Mouse (Mus musculus): ENCODE data around the gene Col6a4. TPM values are rescaled to one million over a fixed set of nuclear protein-coding genes. Genes with fewer than 3 reads are reported as not detected.

Gene Col6a4
- total and polyA plus RNA-seq, 2 experiments from 2014 or later: 0.01 TPM; not detected in 1

- no peak for TF ChIP-seq CTCF (IDR thresholded peaks at IDR 0.05; ENCODE audit: low read depth)
- no peak for TF ChIP-seq EP300 (IDR thresholded peaks at IDR 0.05; ENCODE audit: low read depth)
- no peak overlapping the region for H3K4me2 ChIP-seq (ENCODE audit: low read depth, low read length)
- ATAC-seq (ENCODE audit: insufficient read depth, low read depth) (no peak), DNase-seq (ENCODE audit: low spot score) (no peak)
- H3K36me3 ChIP-seq (replicated peaks; ENCODE audit: control insufficient read depth, insufficient read depth, low read length): no peaks in the 10 kb centered on the region
- H3K9ac ChIP-seq (replicated peaks; ENCODE audit: low read depth, low read length): no peak overlapping the region
- H3K4me1 ChIP-seq (ENCODE audit: control insufficient read depth, insufficient read depth): no peaks in the 10 kb centered on the region
- 65% methylated on average over 4 of the region's 4 CpGs for WGBS
- no peak overlapping the region for H3K27ac ChIP-seq (ENCODE audit: low read depth)
- no peaks in the 10 kb centered on the region for H3K9me3 ChIP-seq (replicated peaks; ENCODE audit: control insufficient read depth, low read length)
- H3K4me3 ChIP-seq (ENCODE audit: low read depth, low read length): no peak overlapping the region
- no peaks in the 10 kb centered on the region for H3K27me3 ChIP-seq (ENCODE audit: control insufficient read depth, insufficient read depth, low read length)
Observed at GRCm38 (mm10) chr9:106073956-106074355, 22.6 kb downstream of the Col6a4 start.

DNA sequence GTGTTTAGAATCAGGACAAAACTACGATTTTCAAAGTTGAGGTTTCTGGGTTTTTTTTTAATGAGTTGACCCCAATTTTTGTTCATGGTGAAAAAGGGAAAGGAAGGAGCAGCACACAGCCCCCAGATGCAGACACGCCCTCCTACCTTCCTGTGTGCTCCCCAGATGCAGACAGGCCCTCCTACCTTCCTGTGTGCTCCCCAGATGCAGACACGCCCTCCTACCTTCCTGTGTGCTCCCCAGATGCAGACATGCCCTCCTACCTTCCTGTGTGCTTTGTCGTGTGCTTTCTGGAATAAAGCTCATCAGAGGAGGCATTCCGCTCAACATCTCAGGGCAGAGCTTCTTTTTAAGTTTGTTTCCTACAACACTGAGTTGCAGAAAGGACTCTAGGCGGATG, 24.9 kb downstream of the Col6a4 start:
- no peak for TF ChIP-seq CTCF (IDR thresholded peaks at IDR 0.05; ENCODE audit: low read depth)
- TF ChIP-seq EP300 (IDR thresholded peaks at IDR 0.05; ENCODE audit: low read depth): no peak
- no peaks in the 10 kb centered on the region for H3K27me3 ChIP-seq (ENCODE audit: control insufficient read depth, insufficient read depth, low read length)
- H3K36me3 ChIP-seq (replicated peaks; ENCODE audit: control insufficient read depth, insufficient read depth, low read length): no peaks in the 10 kb centered on the region
- no peak overlapping the region for H3K4me2 ChIP-seq (ENCODE audit: low read depth, low read length)
- no peak for ATAC-seq (ENCODE audit: insufficient read depth, low read depth)
- H3K4me3 ChIP-seq (ENCODE audit: low read depth, low read length): no peak overlapping the region
- no peak overlapping the region for H3K9ac ChIP-seq (replicated peaks; ENCODE audit: low read depth, low read length)
- H3K9me3 ChIP-seq (replicated peaks; ENCODE audit: control insufficient read depth, low read length): no peaks in the 10 kb centered on the region
- no peaks in the 10 kb centered on the region for H3K4me1 ChIP-seq (ENCODE audit: control insufficient read depth, insufficient read depth)
- no peak for DNase-seq (ENCODE audit: low spot score)
- no peak overlapping the region for H3K27ac ChIP-seq (ENCODE audit: low read depth)
- 62% methylated on average over 6 of the region's 6 CpGs for WGBS

DNA sequence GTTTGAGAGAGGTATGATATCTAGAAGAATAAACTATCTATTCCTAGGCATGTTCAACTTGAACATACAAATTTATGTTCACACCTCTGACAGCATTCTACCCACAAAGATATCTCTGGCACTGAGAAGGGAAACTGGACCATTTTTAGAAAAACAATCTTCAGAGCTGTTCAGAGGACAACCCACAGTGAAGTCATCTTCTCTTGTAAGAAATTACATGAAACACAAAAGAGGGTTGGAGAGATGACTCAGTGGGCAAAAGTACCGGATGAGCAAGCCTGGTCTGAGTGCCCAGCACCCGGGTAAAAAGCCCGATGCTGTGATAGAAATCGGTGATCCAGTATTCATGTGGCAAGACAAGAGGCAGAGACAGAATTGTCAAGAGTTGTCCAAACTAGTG, 43.1 kb downstream of the Col6a4 start:
- TF ChIP-seq CTCF (IDR thresholded peaks at IDR 0.05; ENCODE audit: low read depth) (no peak), EP300 (IDR thresholded peaks at IDR 0.05; ENCODE audit: low read depth) (no peak)
- DNase-seq (ENCODE audit: low spot score) (no peak), ATAC-seq (ENCODE audit: insufficient read depth, low read depth) (no peak)
- H3K9ac ChIP-seq (replicated peaks; ENCODE audit: low read depth, low read length): no peak overlapping the region
- H3K27ac ChIP-seq (ENCODE audit: low read depth): no peak overlapping the region
- H3K4me3 ChIP-seq (ENCODE audit: low read depth, low read length): no peak overlapping the region
- 81% methylated on average over 4 of the region's 4 CpGs for WGBS
- H3K36me3 ChIP-seq (replicated peaks; ENCODE audit: control insufficient read depth, insufficient read depth, low read length): no peaks in the 10 kb centered on the region
- no peak overlapping the region for H3K4me2 ChIP-seq (ENCODE audit: low read depth, low read length)
- H3K27me3 ChIP-seq (ENCODE audit: control insufficient read depth, insufficient read depth, low read length): no peaks in the 10 kb centered on the region
- H3K9me3 ChIP-seq (replicated peaks; ENCODE audit: control insufficient read depth, low read length): no peaks in the 10 kb centered on the region
- H3K4me1 ChIP-seq (ENCODE audit: control insufficient read depth, insufficient read depth): no peaks in the 10 kb centered on the region

- Histone ChIP-seq H3K36me3 (replicated peaks; ENCODE audit: control insufficient read depth, insufficient read depth, low read length) (no peaks in the 10 kb centered on the region), H3K9me3 (replicated peaks; ENCODE audit: control insufficient read depth, low read length) (no peaks in the 10 kb centered on the region), H3K4me3 (ENCODE audit: low read depth, low read length) (no peak overlapping the region), H3K4me1 (ENCODE audit: control insufficient read depth, insufficient read depth) (no peaks in the 10 kb centered on the region), H3K27me3 (ENCODE audit: control insufficient read depth, insufficient read depth, low read length) (no peaks in the 10 kb centered on the region), H3K27ac (ENCODE audit: low read depth) (no peak overlapping the region), H3K9ac (replicated peaks; ENCODE audit: low read depth, low read length) (no peak overlapping the region), H3K4me2 (ENCODE audit: low read depth, low read length) (no peak overlapping the region)
- DNase-seq (ENCODE audit: low spot score) (no peak), ATAC-seq (ENCODE audit: insufficient read depth, low read depth) (no peak)
- TF ChIP-seq EP300 (IDR thresholded peaks at IDR 0.05; ENCODE audit: low read depth) (no peak), CTCF (IDR thresholded peaks at IDR 0.05; ENCODE audit: low read depth) (no peak)
- 61% methylated on average over 9 of the region's 9 CpGs for WGBS
Observed at GRCm38 (mm10) chr9:106043921-106044503, 52.6 kb downstream of the Col6a4 start.

DNA sequence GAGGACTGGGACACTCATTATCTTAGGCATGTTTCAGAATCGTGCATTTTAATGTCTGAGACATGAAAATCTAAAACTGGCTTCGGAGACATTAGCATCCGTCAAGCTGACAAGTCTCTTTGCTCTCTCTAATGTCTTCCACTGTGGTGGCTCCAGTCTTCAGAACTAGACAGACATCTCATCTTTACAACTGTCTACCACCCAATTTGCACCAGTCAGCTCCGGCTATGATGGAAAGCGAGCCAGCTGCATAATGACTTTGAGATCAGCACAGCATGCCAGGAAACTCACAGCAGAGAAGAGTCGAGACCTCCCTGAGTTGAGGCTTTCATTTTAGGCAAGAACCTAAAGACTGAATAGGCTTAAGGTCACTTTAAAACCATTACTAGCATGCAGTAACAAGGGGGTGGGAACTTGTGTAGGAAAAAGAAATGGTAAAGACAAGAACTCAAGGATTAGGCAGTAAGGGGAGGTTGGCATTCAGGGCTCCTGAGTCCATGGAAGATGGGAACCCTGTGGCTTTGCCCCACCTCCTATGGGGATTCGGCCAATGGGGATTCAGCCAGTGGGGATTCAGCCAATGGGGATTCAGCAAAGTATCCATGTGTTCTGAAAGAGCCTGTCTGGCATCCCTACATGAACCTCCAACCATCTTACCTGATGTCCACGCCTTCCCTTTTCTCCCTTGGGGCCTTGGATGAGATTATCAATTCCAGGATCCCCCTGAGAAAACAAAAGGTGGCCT, 56.5 kb downstream of the Col6a4 start:
- ATAC-seq (ENCODE audit: insufficient read depth, low read depth) (no peak), DNase-seq (ENCODE audit: low spot score) (no peak)
- 70% methylated on average over 8 of the region's 8 CpGs for WGBS

More for the DNA sequence above, 56.5 kb downstream of the Col6a4 start:
- H3K27ac ChIP-seq (ENCODE audit: low read depth): no peak overlapping the region
- no peaks in the 10 kb centered on the region for H3K27me3 ChIP-seq (ENCODE audit: control insufficient read depth, insufficient read depth, low read length)
- no peak overlapping the region for H3K4me3 ChIP-seq (ENCODE audit: low read depth, low read length)
- no peaks in the 10 kb centered on the region for H3K9me3 ChIP-seq (replicated peaks; ENCODE audit: control insufficient read depth, low read length)
- H3K4me1 ChIP-seq (ENCODE audit: control insufficient read depth, insufficient read depth): no peaks in the 10 kb centered on the region
- no peaks in the 10 kb centered on the region for H3K36me3 ChIP-seq (replicated peaks; ENCODE audit: control insufficient read depth, insufficient read depth, low read length)
- H3K9ac ChIP-seq (replicated peaks; ENCODE audit: low read depth, low read length): no peak overlapping the region
- H3K4me2 ChIP-seq (ENCODE audit: low read depth, low read length): no peak overlapping the region
- TF ChIP-seq EP300 (IDR thresholded peaks at IDR 0.05; ENCODE audit: low read depth) (no peak), CTCF (IDR thresholded peaks at IDR 0.05; ENCODE audit: low read depth) (no peak)

Measured in heart, postnatal 0 days (tissue).